Mouse (Mus musculus) stomach, embryonic 14.5 days (tissue): ENCODE data around the gene Ltb. TPM values are rescaled to one million over a fixed set of nuclear protein-coding genes. Genes with fewer than 3 reads are reported as not detected.

Experiments
- ATAC-seq: fragments of 200-750 bp; cut with Nextera tagmentation; 2 replicates; pipeline ENCODE4 v1.8.0; 2017; ENCODE audit warnings: low read depth, moderate TSS enrichment; ENCODE audit not compliant: insufficient number of reproducible peaks, insufficient read depth, low FRiP score
- H3K27ac ChIP-seq: fragments of 300-500 bp; sonication (generic); 2 replicates; pipeline ENCODE4 v1.5.1; 2014; ENCODE audit warnings: mild to moderate bottlenecking, low read length, moderate library complexity, mixed read lengths
- H3K27me3 ChIP-seq: fragments of 300-500 bp; sonication (generic); 2 replicates; pipeline ENCODE4 v1.6.1; 2014; ENCODE audit warnings: low read length, control low read depth, mixed read lengths; ENCODE audit not compliant: control insufficient read depth, insufficient read depth
- H3K36me3 ChIP-seq: fragments of 300-500 bp; sonication (generic); 2 replicates; pipeline ENCODE4 v1.6.1; 2014; ENCODE audit warnings: mild to moderate bottlenecking, control low read depth, low read length, moderate library complexity, mixed read lengths; ENCODE audit not compliant: control insufficient read depth, insufficient read depth
- H3K4me1 ChIP-seq: fragments of 300-500 bp; sonication (generic); 2 replicates; pipeline ENCODE4 v1.6.1; 2014; ENCODE audit warnings: low read length, control low read depth, mixed read lengths; ENCODE audit not compliant: control insufficient read depth, insufficient read depth
- H3K4me2 ChIP-seq: fragments of 300-500 bp; sonication (generic); replicated peaks from 2 replicates; pipeline ENCODE4 v1.6.1; 2014; ENCODE audit warnings: low read depth, low read length, control low read depth
- H3K4me3 ChIP-seq: fragments of 300-500 bp; sonication (generic); 2 replicates; pipeline ENCODE4 v1.5.1; 2014; ENCODE audit warnings: low read depth, low read length, control low read depth
- H3K9ac ChIP-seq: fragments of 300-500 bp; sonication (generic); replicated peaks from 2 replicates; pipeline ENCODE4 v1.6.1; 2014; ENCODE audit warnings: low read depth, mild to moderate bottlenecking, control low read depth, low read length, moderate library complexity, mixed read lengths
- H3K9me3 ChIP-seq: fragments of 300-500 bp; sonication (generic); 2 replicates; pipeline ENCODE4 v1.6.1; 2016; ENCODE audit warnings: low read depth, low read length, control low read depth; ENCODE audit not compliant: control insufficient read depth
- WGBS: fragments of 180-500 bp; shearing (Covaris S2); extraction: QIAGEN DNeasy Blood & Tissue Kit; methylation state at CpG from one replicate; pipeline ENCODE4 v1.1.7; 2014; 5-methylcytosine and 5-hydroxymethylcytosine counted together
- polyA plus RNA-seq: library from polyadenylated mRNA; unstranded; fragments of >200 nt; fragmentation: Nextera tagmentation; extraction: Ambion mirVana; gene quantifications from 2 replicates; pipeline ENCODE4 v1.2.1, GENCODE M21; 2014

The Ltb gene
- polyA plus RNA-seq, 1 experiment from 2014 or later, result 1.4 TPM

DNA sequence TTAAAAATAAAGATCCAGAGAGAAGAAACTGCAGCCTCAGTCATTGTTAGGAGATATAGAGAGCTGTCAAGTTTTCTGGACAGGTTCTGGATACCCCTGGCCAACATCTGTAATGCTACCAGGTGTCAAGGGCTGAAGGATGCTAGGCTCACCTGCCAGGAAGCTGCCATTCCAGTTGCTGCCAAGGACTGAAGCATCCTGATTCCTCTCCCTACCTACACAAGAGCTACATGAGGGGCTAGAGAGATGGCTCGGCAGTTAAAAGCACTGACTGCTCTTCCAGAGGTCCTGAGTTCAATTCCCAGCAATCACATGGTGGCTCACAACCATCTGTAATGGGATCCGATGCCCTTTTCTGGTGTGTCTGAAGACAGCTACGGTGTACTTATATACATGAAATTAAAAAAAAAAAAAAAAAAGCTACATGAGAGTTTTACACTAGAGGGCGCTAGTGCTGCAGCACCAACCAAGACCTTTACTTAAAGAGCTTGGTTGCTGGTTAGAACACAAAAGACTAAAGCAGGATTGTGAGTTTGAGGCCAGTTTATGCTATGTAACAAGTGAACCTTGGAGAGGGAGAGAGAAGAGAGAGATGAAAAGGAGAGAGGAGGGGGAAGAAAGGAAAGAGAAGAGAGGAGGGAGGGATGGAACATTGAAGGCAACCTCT is 25.6 kb upstream of the Ltb start:
- Histone ChIP-seq H3K4me3 (no peak overlapping the region), H3K4me1 (0 out of 2 replicates have a peak, but pooled peaks cover 6% of the 10 kb centered on the region), H3K27me3 (no peaks in the 10 kb centered on the region), H3K9ac (no peak overlapping the region), H3K4me2 (no peak overlapping the region), H3K9me3 (no peaks in the 10 kb centered on the region), H3K27ac (no peak overlapping the region), H3K36me3 (no peaks in the 10 kb centered on the region)
- no peak for ATAC-seq
- 14% methylated on average over 4 of the region's 4 CpGs for WGBS

DNA sequence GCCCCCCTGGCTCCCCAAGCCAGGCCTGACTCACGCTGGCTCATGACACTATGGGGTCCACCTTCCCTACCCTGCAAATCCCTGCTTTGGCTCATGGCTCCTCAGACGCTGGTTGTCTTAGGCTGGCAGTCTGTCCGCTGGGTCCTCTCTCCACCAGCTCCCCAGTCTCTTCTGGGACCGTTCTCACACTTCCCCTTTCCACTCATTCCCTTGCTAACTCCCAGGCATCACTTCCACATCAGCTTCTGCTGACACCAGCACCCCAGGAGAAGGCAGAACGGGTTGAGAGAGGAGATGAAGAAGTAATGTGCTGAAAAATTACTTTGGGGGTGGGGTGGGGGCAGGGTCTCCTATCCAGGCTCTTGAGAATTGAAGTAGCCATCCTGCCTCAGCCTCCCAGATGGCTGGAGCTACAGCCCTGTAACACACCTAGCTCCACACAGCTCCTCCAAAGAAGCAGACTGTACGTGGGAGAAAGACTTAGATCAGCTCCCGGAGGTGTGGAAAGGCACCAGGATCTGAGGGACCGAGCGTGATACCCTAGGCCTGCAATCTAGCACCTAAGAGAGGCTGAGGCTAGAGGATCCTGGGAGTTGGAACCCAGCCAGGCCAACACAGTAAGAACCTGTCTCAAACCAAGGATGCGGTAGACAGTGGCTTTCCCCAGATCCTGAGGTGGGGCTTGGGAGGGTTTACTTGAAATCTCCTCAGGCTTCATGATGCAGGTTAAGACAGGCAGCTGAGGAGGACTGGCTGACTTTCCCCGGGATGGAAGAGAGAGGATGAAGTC is 21.6 kb upstream of the Ltb start:
- Histone ChIP-seq H3K4me3 (no peak overlapping the region), H3K27me3 (no peaks in the 10 kb centered on the region), H3K4me2 (no peak overlapping the region), H3K36me3 (no peaks in the 10 kb centered on the region), H3K9ac (no peak overlapping the region), H3K27ac (no peak overlapping the region), H3K9me3 (no peaks in the 10 kb centered on the region), H3K4me1 (no peaks in the 10 kb centered on the region)
- 67% methylated on average over 11 of the region's 11 CpGs for WGBS
- ATAC-seq, result no peak

DNA sequence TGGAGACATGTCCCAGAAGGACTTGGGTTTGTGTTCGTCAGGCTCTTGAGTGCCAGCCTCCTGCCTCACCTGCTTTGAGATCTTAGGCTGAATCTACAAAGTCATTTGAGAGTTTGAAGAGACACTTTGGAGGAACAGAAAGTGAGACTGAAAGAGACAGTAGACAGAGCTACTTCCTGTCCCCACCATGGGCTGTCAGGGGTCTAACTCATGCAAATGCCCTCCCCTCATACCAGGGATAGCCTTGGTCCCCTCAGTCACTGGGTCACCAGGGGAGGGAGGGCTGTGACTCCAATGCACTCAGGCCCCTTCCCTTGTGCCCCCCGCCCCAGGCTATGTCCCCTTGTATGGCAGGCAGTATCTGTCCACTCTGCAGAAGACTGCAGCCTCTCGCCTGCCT is 20.9 kb upstream of the Ltb start:
- H3K4me1 ChIP-seq, result no peaks in the 10 kb centered on the region
- H3K9ac ChIP-seq, result no peak overlapping the region
- H3K4me3 ChIP-seq, result no peak overlapping the region
- H3K36me3 ChIP-seq, result no peaks in the 10 kb centered on the region
- 86% methylated on average over 3 of the region's 3 CpGs for WGBS
- ATAC-seq, result no peak
- no peaks in the 10 kb centered on the region for H3K9me3 ChIP-seq
- H3K27ac ChIP-seq, result 0 out of 2 replicates have a peak overlapping the region, but pooled peaks have one; percentile 10
- H3K27me3 ChIP-seq, result no peaks in the 10 kb centered on the region
- no peak overlapping the region for H3K4me2 ChIP-seq

DNA sequence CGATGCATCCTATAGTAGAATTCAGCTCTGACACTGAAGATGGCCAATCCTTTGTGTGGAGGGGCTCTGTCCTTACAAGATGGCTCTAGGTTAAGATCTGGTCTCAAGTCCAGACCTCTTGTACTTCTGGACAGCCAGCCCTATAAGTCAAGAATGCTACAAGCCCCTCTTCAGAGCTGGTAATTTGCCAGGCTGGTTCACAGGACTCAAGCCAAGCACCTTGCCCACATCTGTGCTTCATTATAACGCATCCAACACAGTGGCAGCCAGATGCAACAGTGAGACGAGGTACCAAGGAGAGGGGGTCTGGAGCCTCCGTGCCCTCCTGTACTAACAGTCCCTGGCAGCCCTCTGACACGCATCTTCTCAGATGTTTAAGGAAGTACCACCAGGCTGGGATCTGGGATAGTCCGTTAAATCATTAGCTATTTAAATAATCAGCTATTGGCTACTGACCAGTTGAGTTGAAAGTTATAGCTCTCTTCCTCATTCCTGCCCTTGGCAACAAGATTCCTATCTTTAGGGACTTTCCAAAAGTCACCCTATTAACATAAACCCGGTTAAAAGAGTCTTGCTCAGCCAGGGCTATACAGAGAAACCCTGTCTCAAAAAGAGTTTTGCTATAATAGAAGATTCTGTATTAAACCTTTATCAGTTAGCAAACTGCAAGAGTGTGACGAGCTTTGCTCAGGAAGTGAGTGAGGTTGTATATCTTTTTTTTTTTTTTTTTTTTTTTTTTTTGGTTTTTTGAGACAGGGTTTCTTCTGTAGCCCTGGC is 19.9 kb upstream of the Ltb start:
- no peaks in the 10 kb centered on the region for H3K9me3 ChIP-seq

DNA sequence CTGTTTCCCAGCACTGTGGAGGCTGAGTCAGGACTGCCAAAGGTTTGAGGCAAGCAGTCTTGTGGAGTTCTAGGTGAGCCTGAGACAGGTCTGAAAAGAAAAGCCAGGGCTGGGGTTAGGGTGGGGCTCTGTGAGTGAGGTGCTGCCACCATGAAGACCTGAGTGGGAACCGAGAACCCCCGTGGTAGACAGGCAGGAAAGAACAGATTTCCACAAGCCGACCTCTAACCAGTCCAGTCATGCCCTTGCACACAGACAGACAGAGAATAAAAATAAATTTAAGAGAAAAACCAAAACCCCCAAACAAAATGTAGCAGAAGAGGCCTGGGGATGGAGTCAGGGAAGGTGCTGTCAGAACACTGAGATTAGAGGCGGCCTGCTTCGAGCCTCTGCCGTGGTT is 18.9 kb upstream of the Ltb start:
- WGBS, result 67% methylated on average over 6 of the region's 6 CpGs
- H3K36me3 ChIP-seq, result no peaks in the 10 kb centered on the region
- no peak overlapping the region for H3K4me2 ChIP-seq
- H3K9me3 ChIP-seq, result no peaks in the 10 kb centered on the region
- H3K4me3 ChIP-seq, result no peak overlapping the region
- H3K27me3 ChIP-seq, result no peaks in the 10 kb centered on the region
- H3K4me1 ChIP-seq, result no peaks in the 10 kb centered on the region
- no peak for ATAC-seq
- H3K9ac ChIP-seq, result no peak overlapping the region
- no peak overlapping the region for H3K27ac ChIP-seq

More for the DNA sequence above, 19.9 kb upstream of the Ltb start:
- H3K9ac ChIP-seq, result no peak overlapping the region
- WGBS, result 69% methylated on average over 8 of the region's 8 CpGs
- H3K36me3 ChIP-seq, result no peaks in the 10 kb centered on the region
- H3K27ac ChIP-seq, result no peak overlapping the region
- ATAC-seq, result no peak
- H3K27me3 ChIP-seq, result no peaks in the 10 kb centered on the region
- no peak overlapping the region for H3K4me3 ChIP-seq
- H3K4me2 ChIP-seq, result no peak overlapping the region
- H3K4me1 ChIP-seq, result no peaks in the 10 kb centered on the region

DNA sequence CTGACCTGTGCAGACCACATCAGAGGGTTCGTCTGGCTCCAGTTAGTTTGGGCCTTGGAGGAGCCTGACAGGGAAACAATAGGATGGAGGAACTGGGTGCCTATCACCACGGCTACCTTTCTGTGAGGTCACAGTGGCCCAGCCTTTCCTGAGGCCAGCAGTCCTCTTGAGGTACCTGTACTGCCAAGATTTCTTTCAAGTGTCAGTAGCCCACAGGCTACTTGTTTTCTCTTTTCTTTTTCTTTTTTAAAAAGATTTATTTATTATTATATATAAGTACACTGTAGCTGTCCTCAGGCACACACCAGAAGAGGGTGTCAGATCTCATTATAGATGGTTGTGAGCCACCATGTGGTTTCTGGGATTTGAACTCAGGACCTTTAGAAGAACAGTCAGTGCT is 18.3 kb upstream of the Ltb start, which contains the start of gene Aif1:
Aif1 (minus strand) TSS at position 101 of the 400 bp plus-strand sequence.
- H3K4me3 ChIP-seq, result no peak within 1 kb of the TSS
- H3K9ac ChIP-seq, result no peak within 1 kb of the TSS
- no peaks in the 10 kb centered on the region for H3K9me3 ChIP-seq
- ATAC-seq, result no peak
- H3K4me2 ChIP-seq, result no peak within 1 kb of the TSS
- no peaks in the 10 kb centered on the region for H3K36me3 ChIP-seq
- WGBS, result 57% methylated on average over 2 of the region's 2 CpGs
- no peaks in the 10 kb centered on the region for H3K27me3 ChIP-seq
- H3K4me1 ChIP-seq, result no peaks in the 10 kb centered on the region
- H3K27ac ChIP-seq, result no peak within 1 kb of the TSS

DNA sequence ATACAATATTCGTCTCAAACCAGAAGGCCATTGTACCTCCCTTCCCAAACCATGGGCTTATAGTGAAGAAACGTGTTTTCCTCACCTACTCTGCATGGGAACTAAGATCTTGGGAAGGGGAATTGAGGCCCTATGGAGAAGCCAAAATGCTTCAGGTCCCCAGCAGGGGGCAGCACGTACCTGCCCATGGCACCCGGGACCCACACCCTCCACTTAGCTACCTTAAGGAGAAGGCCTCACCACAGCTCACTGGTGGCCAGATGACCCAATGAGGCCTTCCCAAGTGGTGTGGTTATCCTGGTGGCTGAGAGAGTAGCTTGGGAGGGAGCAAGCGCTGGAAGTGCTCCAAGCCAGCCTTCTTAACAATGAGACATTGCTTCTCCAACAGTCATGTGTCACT is 15.7 kb upstream of the Ltb start:
- H3K4me1 ChIP-seq, result no peaks in the 10 kb centered on the region
- no peaks in the 10 kb centered on the region for H3K9me3 ChIP-seq
- no peaks in the 10 kb centered on the region for H3K36me3 ChIP-seq
- H3K27ac ChIP-seq, result no peak overlapping the region
- H3K27me3 ChIP-seq, result no peaks in the 10 kb centered on the region
- no peak overlapping the region for H3K4me3 ChIP-seq
- H3K9ac ChIP-seq, result no peak overlapping the region
- no peak overlapping the region for H3K4me2 ChIP-seq
- peak; percentile 79 for ATAC-seq
- WGBS, result 14% methylated on average over 5 of the region's 5 CpGs

DNA sequence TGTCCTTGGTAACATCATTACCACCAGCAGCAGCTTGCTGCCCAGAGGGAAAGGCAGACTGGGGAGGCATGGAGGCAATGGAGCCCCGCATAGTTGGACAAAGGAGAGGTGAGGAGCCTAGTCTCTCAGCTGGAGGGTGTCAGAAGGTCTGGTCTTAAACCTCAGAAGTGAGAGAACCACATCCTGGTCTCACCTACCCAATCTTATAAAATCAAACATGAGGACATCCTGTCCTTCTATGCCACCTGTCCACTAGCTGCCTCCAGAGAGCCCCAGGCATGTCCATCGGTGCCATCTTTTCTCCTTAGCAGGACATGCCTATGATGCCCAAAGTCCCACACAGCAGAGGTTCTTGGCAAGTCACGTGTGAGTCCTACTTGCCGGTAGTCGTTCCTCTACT is 14.1 kb upstream of the Ltb start:
- Histone ChIP-seq H3K9me3 (no peaks in the 10 kb centered on the region), H3K27me3 (no peaks in the 10 kb centered on the region), H3K9ac (no peak overlapping the region), H3K4me1 (no peaks in the 10 kb centered on the region), H3K4me2 (no peak overlapping the region), H3K27ac (no peak overlapping the region), H3K36me3 (no peaks in the 10 kb centered on the region), H3K4me3 (no peak overlapping the region)
- WGBS, result 87% methylated on average over 5 of the region's 5 CpGs
- ATAC-seq, result no peak
